ENCODE assay signal across 8 mouse cellular contexts in genomic region chr8:104642324-104642654, GRCm38 (mm10). TPM values are rescaled to one million over a fixed set of nuclear protein-coding genes. Genes with fewer than 3 reads are reported as not detected.
DNase-seq lines count a peak whose midpoint lies in the region; ATAC-seq and TF ChIP-seq lines count a peak whose summit lies in the region.

No protein-coding gene starts in this region.

- peaks cover 24% of the 10 kb centered on the region for H3K36me3 ChIP-seq in kidney, embryonic 15.5 days
- peaks cover 24% of the 10 kb centered on the region for H3K36me3 ChIP-seq in embryonic facial prominence, embryonic 10.5 days (replicated peaks)
- H3K36me3 ChIP-seq in hindbrain, postnatal 0 days (ENCODE audit: insufficient read depth, low read length) = no peaks in the 10 kb centered on the region
- H3K36me3 ChIP-seq in midbrain, embryonic 16.5 days (ENCODE audit: control insufficient read depth, insufficient read depth, low read length) = peaks cover 3% of the 10 kb centered on the region; the same call in 1 of the 2 replicates

- H3K27me3 ChIP-seq in kidney, embryonic 15.5 days = no peaks in the 10 kb centered on the region
- no peaks in the 10 kb centered on the region for H3K27me3 ChIP-seq in embryonic facial prominence, embryonic 10.5 days (replicated peaks; ENCODE audit: low read depth, poor library complexity, severe bottlenecking)
- no peaks in the 10 kb centered on the region for H3K27me3 ChIP-seq in hindbrain, postnatal 0 days (ENCODE audit: insufficient read depth, low read length)
- no peaks in the 10 kb centered on the region for H3K27me3 ChIP-seq in midbrain, embryonic 16.5 days (ENCODE audit: control insufficient read depth, insufficient read depth, low read depth, low read length)

- H3K4me2 ChIP-seq in kidney, embryonic 15.5 days = peak overlapping the region; percentile 89
- peak overlapping the region; percentile 71 for H3K4me2 ChIP-seq in hindbrain, postnatal 0 days (ENCODE audit: low read depth, low read length)
- peak overlapping the region; percentile 74 for H3K4me2 ChIP-seq in midbrain, embryonic 16.5 days (ENCODE audit: low read length)

- peak overlapping the region; percentile 80; the same call in 1 of the 2 replicates for H3K27ac ChIP-seq in kidney, embryonic 15.5 days
- peak overlapping the region; percentile 88 for H3K27ac ChIP-seq in embryonic facial prominence, embryonic 10.5 days (replicated peaks)
- H3K27ac ChIP-seq in hindbrain, postnatal 0 days = peak overlapping the region; percentile 80
- H3K27ac ChIP-seq in midbrain, embryonic 16.5 days (ENCODE audit: low read length) = peak overlapping the region; percentile 87

- peak; percentile 13; the same call in 1 of the 2 replicates for ATAC-seq in kidney, embryonic 15.5 days (replicated peaks; ENCODE audit: low FRiP score)
- ATAC-seq in hindbrain, postnatal 0 days = peak; percentile 37
- ATAC-seq in midbrain, embryonic 16.5 days = peak; percentile 57

- no peaks in the 10 kb centered on the region for H3K9me3 ChIP-seq in kidney, embryonic 15.5 days (replicated peaks)
- H3K9me3 ChIP-seq in embryonic facial prominence, embryonic 10.5 days = no peaks in the 10 kb centered on the region
- no peaks in the 10 kb centered on the region for H3K9me3 ChIP-seq in hindbrain, postnatal 0 days (ENCODE audit: low read length)
- no peaks in the 10 kb centered on the region for H3K9me3 ChIP-seq in midbrain, embryonic 16.5 days (replicated peaks; ENCODE audit: control insufficient read depth, low read length, poor library complexity, severe bottlenecking)

- TF ChIP-seq CTCF in hindbrain, postnatal 0 days (IDR thresholded peaks at IDR 0.05; ENCODE audit: low read depth) = no peak

- peak overlapping the region; percentile 92 for H3K4me3 ChIP-seq in kidney, embryonic 15.5 days (replicated peaks)
- peak overlapping the region; percentile 90 for H3K4me3 ChIP-seq in embryonic facial prominence, embryonic 10.5 days
- peak overlapping the region; percentile 89 for H3K4me3 ChIP-seq in hindbrain, postnatal 0 days (ENCODE audit: low read length)
- H3K4me3 ChIP-seq in midbrain, embryonic 16.5 days (ENCODE audit: low read depth, low read length) = peak overlapping the region; percentile 81

- H3K9ac ChIP-seq in kidney, embryonic 15.5 days = peak overlapping the region; percentile 90
- H3K9ac ChIP-seq in hindbrain, postnatal 0 days (replicated peaks; ENCODE audit: low read length) = peak overlapping the region; percentile 82
- H3K9ac ChIP-seq in midbrain, embryonic 16.5 days (ENCODE audit: low read depth, low read length) = peak overlapping the region; percentile 86

- 59% methylated on average over 6 of the region's 6 CpGs for WGBS in kidney, embryonic 15.5 days
- 70% methylated on average over 6 of the region's 6 CpGs for WGBS in embryonic facial prominence, embryonic 10.5 days
- 71% methylated on average over 6 of the region's 6 CpGs for WGBS in hindbrain, postnatal 0 days
- 79% methylated on average over 6 of the region's 6 CpGs for WGBS in midbrain, embryonic 16.5 days

- DNase-seq in kidney, postnatal 25 days = no peak
- no peak for DNase-seq in embryonic facial prominence, embryonic 10.5 days (ENCODE audit: low spot score)
- no peak for DNase-seq in hindbrain, postnatal 0 days (ENCODE audit: low spot score)
- no peak for DNase-seq in adipocyte (ENCODE audit: low spot score)
- DNase-seq in layer of hippocampus, postnatal 25 days (ENCODE audit: extremely low spot score in 1 of 2, low spot score in 1 of 2) = no peak
- no peak for DNase-seq in T-cell, adult 2 months (ENCODE audit: low spot score)

- H3K4me1 ChIP-seq in kidney, embryonic 15.5 days = peaks cover 18% of the 10 kb centered on the region
- H3K4me1 ChIP-seq in embryonic facial prominence, embryonic 10.5 days = peaks cover 17% of the 10 kb centered on the region
- peaks cover 16% of the 10 kb centered on the region for H3K4me1 ChIP-seq in hindbrain, postnatal 0 days (ENCODE audit: insufficient read depth, low read length)
- H3K4me1 ChIP-seq in midbrain, embryonic 16.5 days (ENCODE audit: control insufficient read depth, insufficient read depth, low read length) = peaks cover 20% of the 10 kb centered on the region

RNA-seq across cellular contexts. Expression of gene Ciao2b, which starts 0.5 kb away (rescaled TPM):
- 104 and 110 TPM in 2 replicates for polyA plus RNA-seq in kidney, embryonic 15.5 days (2015; fragmentation: Nextera tagmentation; extraction: Ambion mirVana)
- polyA plus RNA-seq in embryonic facial prominence, embryonic 10.5 days (2016; fragmentation: Nextera tagmentation; extraction: Ambion mirVana) = 97.6 and 98.6 TPM in 2 replicates
- total RNA-seq in hindbrain, postnatal 0 days (2014; rRNA removed) = 55.2 and 73.6 TPM in 2 replicates
- 103 and 104 TPM in 2 replicates for polyA plus RNA-seq in hindbrain, postnatal 0 days (2015; fragmentation: Nextera tagmentation; extraction: Ambion mirVana)
- 123 and 129 TPM in 2 replicates for polyA plus RNA-seq in midbrain, embryonic 16.5 days (2015; fragmentation: Nextera tagmentation; extraction: Ambion mirVana)
- total RNA-seq in layer of hippocampus, postnatal 25 days (2021) = 10 to 100 TPM; 24.9 to 35.8 TPM

RNA-seq across cellular contexts. Expression of gene Rrad, which starts 11.2 kb away (rescaled TPM):
- polyA plus RNA-seq in kidney, embryonic 15.5 days (2015; fragmentation: Nextera tagmentation; extraction: Ambion mirVana) = 11.8 and 15.7 TPM in 2 replicates
- polyA plus RNA-seq in embryonic facial prominence, embryonic 10.5 days (2016; fragmentation: Nextera tagmentation; extraction: Ambion mirVana) = 0.92 and 1.3 TPM in 2 replicates
- 3.9 and 5.1 TPM in 2 replicates for total RNA-seq in hindbrain, postnatal 0 days (2014; rRNA removed)
- polyA plus RNA-seq in hindbrain, postnatal 0 days (2015; fragmentation: Nextera tagmentation; extraction: Ambion mirVana) = 2.4 and 2.7 TPM in 2 replicates
- polyA plus RNA-seq in midbrain, embryonic 16.5 days (2015; fragmentation: Nextera tagmentation; extraction: Ambion mirVana) = 2.9 and 3.2 TPM in 2 replicates
- total RNA-seq in layer of hippocampus, postnatal 25 days (2021) = 1 to 10 TPM; 1.4 to 1.5 TPM

RNA-seq across cellular contexts. Expression of gene Cdh16, which starts 18.1 kb away (rescaled TPM):
- polyA plus RNA-seq in kidney, embryonic 15.5 days (2015; fragmentation: Nextera tagmentation; extraction: Ambion mirVana) = 238 and 241 TPM in 2 replicates
- polyA plus RNA-seq in embryonic facial prominence, embryonic 10.5 days (2016; fragmentation: Nextera tagmentation; extraction: Ambion mirVana) = not detected in 2 replicates
- total RNA-seq in hindbrain, postnatal 0 days (2014; rRNA removed) = not detected in 2 replicates
- polyA plus RNA-seq in hindbrain, postnatal 0 days (2015; fragmentation: Nextera tagmentation; extraction: Ambion mirVana) = not detected in 2 replicates
- polyA plus RNA-seq in midbrain, embryonic 16.5 days (2015; fragmentation: Nextera tagmentation; extraction: Ambion mirVana) = not detected in 2 replicates
- not detected for total RNA-seq in layer of hippocampus, postnatal 25 days (2021)

RNA-seq across cellular contexts. Expression of gene Pdp2, which starts 51.0 kb away (rescaled TPM):
- 17.8 and 18.7 TPM in 2 replicates for polyA plus RNA-seq in kidney, embryonic 15.5 days (2015; fragmentation: Nextera tagmentation; extraction: Ambion mirVana)
- 15.4 and 16.0 TPM in 2 replicates for polyA plus RNA-seq in embryonic facial prominence, embryonic 10.5 days (2016; fragmentation: Nextera tagmentation; extraction: Ambion mirVana)
- 12.1 and 12.3 TPM in 2 replicates for total RNA-seq in hindbrain, postnatal 0 days (2014; rRNA removed)
- 14.2 and 15.3 TPM in 2 replicates for polyA plus RNA-seq in hindbrain, postnatal 0 days (2015; fragmentation: Nextera tagmentation; extraction: Ambion mirVana)
- 23.5 and 25.7 TPM in 2 replicates for polyA plus RNA-seq in midbrain, embryonic 16.5 days (2015; fragmentation: Nextera tagmentation; extraction: Ambion mirVana)
- 1 to 10 TPM; 7.8 to 8.1 TPM for total RNA-seq in layer of hippocampus, postnatal 25 days (2021)

Comparison
In these comparisons a context has a peak if more than half of its experiments do, and no peak if none do; other contexts are left out.
1. RNA of gene Cdh16, which starts 18.1 kb away (polyA plus RNA-seq): 238 to 241 TPM in kidney, embryonic 15.5 days; not detected in embryonic facial prominence, embryonic 10.5 days, not detected in hindbrain, postnatal 0 days and not detected in midbrain, embryonic 16.5 days; every median in the first group is over 100 times any median in the second.
2. Peak in every context shown above with its lines, with median percentiles within 50 percentile points of each other: ATAC-seq, H3K27ac ChIP-seq, H3K4me2 ChIP-seq, H3K4me3 ChIP-seq and H3K9ac ChIP-seq.